Mouse (Mus musculus): ENCODE results near the gene 1700007K13Rik. TPM values are rescaled to one million over a fixed set of nuclear protein-coding genes. Genes with fewer than 3 reads are reported as not detected.

The 1700007K13Rik gene
- polyA plus RNA-seq (2017; shearing (Covaris generic)), result not detected

DNA sequence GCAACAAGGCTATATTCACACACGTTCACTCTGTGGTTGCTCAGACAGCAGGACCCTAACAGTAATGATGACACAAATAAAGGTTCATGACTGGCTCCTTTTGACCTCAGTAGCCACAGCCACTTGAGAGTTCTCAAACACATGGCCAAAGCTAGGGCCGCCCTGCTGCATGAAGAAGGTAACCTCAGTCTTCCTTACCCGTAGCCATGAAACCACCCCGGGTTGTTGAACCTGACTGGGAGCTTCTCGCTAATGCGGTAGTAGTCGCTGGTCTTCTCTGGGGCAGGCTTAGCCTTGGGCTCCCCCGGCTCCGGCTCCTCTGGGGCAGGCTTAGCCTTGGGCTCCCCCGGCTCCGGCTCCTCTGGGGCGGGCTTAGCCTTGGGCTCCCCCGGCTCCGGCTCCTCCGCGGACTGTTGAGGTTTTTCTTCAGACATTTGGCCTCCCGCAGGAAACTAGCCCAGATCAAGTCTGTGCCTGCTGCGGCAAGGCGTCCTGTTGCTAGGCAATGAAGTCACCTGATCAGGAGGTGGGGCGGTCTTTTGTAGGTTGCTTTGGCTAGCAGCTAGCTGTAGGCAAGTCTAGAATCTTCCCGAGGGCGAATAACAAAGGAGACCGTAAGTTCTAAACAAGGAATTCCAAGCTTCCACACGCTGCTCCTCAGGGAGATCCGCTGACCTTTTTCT lies at the start of gene 1700007K13Rik:
TSS of gene 1700007K13Rik (minus strand) at position 497 of the 683 bp plus-strand sequence.

GRCm38 (mm10) chr2:28512798-28513401 lies 46.8 kb upstream of the 1700007K13Rik start, which contains the start of gene Ralgds:
TSS of gene Ralgds (plus strand) at chr2:28513125.

GRCm38 (mm10) chr2:28505795-28506194 lies 39.7 kb upstream of the 1700007K13Rik start, which contains the start of gene Gm10134:
TSS of gene Gm10134 (plus strand) at chr2:28506095.

DNA sequence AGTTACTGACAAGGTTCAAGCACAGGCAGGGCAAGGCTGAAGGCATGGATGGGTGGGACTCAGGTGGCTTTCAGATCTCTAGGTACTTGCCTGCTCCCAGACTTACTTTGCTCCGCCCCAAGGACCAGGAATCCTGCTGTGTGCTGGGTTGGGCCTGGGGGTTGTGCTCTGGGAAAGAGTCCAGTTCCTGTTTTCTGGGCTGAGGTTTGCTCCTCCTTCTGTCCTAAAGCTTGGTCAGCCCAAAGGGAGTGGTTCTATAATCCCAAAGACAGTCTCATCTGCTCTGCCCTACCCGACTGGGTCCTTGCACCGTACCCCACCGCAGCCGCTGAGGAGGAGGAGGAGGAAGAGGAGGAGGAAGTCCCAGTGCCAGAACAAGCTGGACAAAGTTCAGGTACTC lies 30.5 kb upstream of the 1700007K13Rik start, which contains the start of gene Gbgt1:
TSS of gene Gbgt1 (plus strand) at position 221 of the 400 bp plus-strand sequence.

DNA sequence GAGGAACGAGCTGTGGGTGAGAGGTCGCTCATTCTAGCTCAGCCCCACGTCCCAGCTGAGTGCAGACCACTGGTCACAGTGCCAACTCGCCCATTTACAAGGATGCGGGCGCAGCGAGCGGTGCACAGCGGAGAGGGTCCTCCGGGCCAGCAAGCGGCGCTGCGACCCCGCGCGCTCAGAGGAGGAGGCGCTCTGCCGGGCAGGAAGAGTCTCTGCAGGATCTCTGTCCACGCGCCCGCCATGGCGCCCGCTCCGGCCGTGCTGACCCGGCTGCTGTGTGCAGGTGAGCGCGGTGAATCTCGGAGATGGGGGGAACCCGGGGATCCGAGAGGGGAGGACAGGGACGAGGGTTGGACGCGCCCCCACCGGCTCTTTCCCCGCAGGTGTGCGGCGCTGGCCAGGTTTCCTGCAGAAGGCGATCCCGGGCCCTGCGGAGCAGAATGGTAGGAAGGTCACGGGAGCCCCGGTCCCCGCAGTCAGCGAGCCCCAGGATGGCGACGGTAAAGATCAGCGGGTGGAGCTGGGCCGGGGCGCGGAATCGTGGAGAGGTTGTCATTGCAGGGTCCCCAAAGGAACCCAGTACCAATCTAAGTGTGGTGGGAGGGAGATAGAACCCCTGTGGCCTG lies 1.8 kb upstream of the 1700007K13Rik start, which contains the start of gene Mrps2:
TSS of gene Mrps2 (plus strand) at position 207 of the 626 bp plus-strand sequence.

GRCm38 (mm10) chr2:28446515-28447314 lies 19.4 kb downstream of the 1700007K13Rik start, which contains the start of gene Ppp1r26:
TSS of gene Ppp1r26 (plus strand) at chr2:28446800.

Other genes with a start within 250 kb of the 1700007K13Rik start
- gene Ppp1r26, start 19.5 kb downstream of the 1700007K13Rik start, polyA plus RNA-seq (2017; shearing (Covaris generic)), result 0.10 TPM
- 36.1 TPM for gene Mrps2, start 1.7 kb upstream of the 1700007K13Rik start, polyA plus RNA-seq (2017; shearing (Covaris generic))
- not detected for gene Gbgt1, start 30.6 kb upstream of the 1700007K13Rik start, polyA plus RNA-seq (2017; shearing (Covaris generic))
- 1.0 TPM for gene Gm10134, start 39.8 kb upstream of the 1700007K13Rik start, polyA plus RNA-seq (2017; shearing (Covaris generic))
- 33.8 TPM for gene Ralgds, start 46.8 kb upstream of the 1700007K13Rik start, polyA plus RNA-seq (2017; shearing (Covaris generic))
- gene Cel, start 97.1 kb upstream of the 1700007K13Rik start, polyA plus RNA-seq (2017; shearing (Covaris generic)), result not detected
- 24.1 TPM for gene Gtf3c5, start 117.4 kb upstream of the 1700007K13Rik start, polyA plus RNA-seq (2017; shearing (Covaris generic))
- not detected for gene Gfi1b, start 155.7 kb upstream of the 1700007K13Rik start, polyA plus RNA-seq (2017; shearing (Covaris generic))
- 34.0 TPM for gene Tsc1, start 174.9 kb upstream of the 1700007K13Rik start, polyA plus RNA-seq (2017; shearing (Covaris generic))
- gene Spaca9, start 233.4 kb upstream of the 1700007K13Rik start, polyA plus RNA-seq (2017; shearing (Covaris generic)), result not detected
- not detected for gene Ak8, start 233.8 kb upstream of the 1700007K13Rik start, polyA plus RNA-seq (2017; shearing (Covaris generic))